Mouse (Mus musculus): ENCODE measurements around the gene Tigd3. TPM values are rescaled to one million over a fixed set of nuclear protein-coding genes. Genes with fewer than 3 reads are reported as not detected.
A peak's percentile ranks its signal among the peaks of the same experiment; 100 is the strongest.

Gene Tigd3
- 1.5 and 1.9 TPM in 2 replicates for polyA plus RNA-seq (2016; fragmentation: Nextera tagmentation; extraction: Ambion mirVana)

- ATAC-seq (ENCODE audit: insufficient number of reproducible peaks, low FRiP score), result peak; percentile 90
- H3K4me2 ChIP-seq, result peak within 1 kb of the TSS; percentile 97
Observed at GRCm38 (mm10) chr19:5894002-5894678, at the start of gene Tigd3. TSS of gene Tigd3 (minus strand) at chr19:5894149.

GRCm38 (mm10) chr19:5943404-5943803, 49.5 kb upstream of the Tigd3 start:
- no peak for ATAC-seq (ENCODE audit: insufficient number of reproducible peaks, low FRiP score)
- 85% methylated on average over 15 of the region's 15 CpGs for WGBS
- no peak overlapping the region for H3K4me2 ChIP-seq
- peaks cover 43% of the 10 kb centered on the region for H3K36me3 ChIP-seq
- H3K27ac ChIP-seq (ENCODE audit: poor library complexity, severe bottlenecking), result 0 out of 2 replicates have a peak overlapping the region, but pooled peaks have one; percentile 5
- peaks cover 57% of the 10 kb centered on the region for H3K4me1 ChIP-seq (replicated peaks)
- H3K9ac ChIP-seq, result peak overlapping the region; percentile 57
- H3K4me3 ChIP-seq, result no peak overlapping the region
- H3K9me3 ChIP-seq (replicated peaks), result no peaks in the 10 kb centered on the region
- no peaks in the 10 kb centered on the region for H3K27me3 ChIP-seq (replicated peaks)

More at GRCm38 (mm10) chr19:5894002-5894678, at the start of gene Tigd3:
- H3K36me3 ChIP-seq, result peaks cover 33% of the 10 kb centered on the region
- H3K27ac ChIP-seq (ENCODE audit: poor library complexity, severe bottlenecking), result 0 out of 2 replicates have a peak within 1 kb of the TSS, but pooled peaks have one; percentile 20
- H3K27me3 ChIP-seq (replicated peaks), result no peaks in the 10 kb centered on the region
- peak within 1 kb of the TSS; percentile 88 for H3K9ac ChIP-seq
- peak within 1 kb of the TSS; percentile 66 for H3K4me3 ChIP-seq
- no peaks in the 10 kb centered on the region for H3K9me3 ChIP-seq (replicated peaks)
- H3K4me1 ChIP-seq (replicated peaks), result peaks cover 19% of the 10 kb centered on the region
- WGBS, result 4% methylated on average over 36 of the region's 36 CpGs

GRCm38 (mm10) chr19:5942581-5942980, 48.6 kb upstream of the Tigd3 start:
- Histone ChIP-seq H3K4me1 (replicated peaks) (peaks cover 66% of the 10 kb centered on the region), H3K36me3 (peaks cover 36% of the 10 kb centered on the region), H3K4me3 (no peak overlapping the region), H3K27ac (ENCODE audit: poor library complexity, severe bottlenecking) (no peak overlapping the region), H3K9me3 (replicated peaks) (no peaks in the 10 kb centered on the region), H3K4me2 (no peak overlapping the region), H3K9ac (no peak overlapping the region), H3K27me3 (replicated peaks) (no peaks in the 10 kb centered on the region)
- no peak for ATAC-seq (ENCODE audit: insufficient number of reproducible peaks, low FRiP score)
- WGBS, result 74% methylated on average over 7 of the region's 7 CpGs

- Histone ChIP-seq H3K9me3 (replicated peaks) (no peaks in the 10 kb centered on the region), H3K4me3 (no peak overlapping the region), H3K27me3 (replicated peaks) (no peaks in the 10 kb centered on the region), H3K4me2 (no peak overlapping the region), H3K36me3 (peaks cover 27% of the 10 kb centered on the region), H3K4me1 (replicated peaks) (peaks cover 65% of the 10 kb centered on the region), H3K9ac (no peak overlapping the region), H3K27ac (ENCODE audit: poor library complexity, severe bottlenecking) (peak overlapping the region; percentile 48)
- ATAC-seq (ENCODE audit: insufficient number of reproducible peaks, low FRiP score), result no peak
- 94% methylated on average over 10 of the region's 10 CpGs for WGBS
Observed at GRCm38 (mm10) chr19:5940656-5941055, 46.7 kb upstream of the Tigd3 start.

- 0 out of 2 replicates have a peak, but pooled peaks have one; percentile 37 for ATAC-seq (ENCODE audit: insufficient number of reproducible peaks, low FRiP score)
- 0 out of 2 replicates have a peak overlapping the region, but pooled peaks have one; percentile 2 for H3K4me2 ChIP-seq
- H3K4me3 ChIP-seq, result no peak overlapping the region
- no peak overlapping the region for H3K9ac ChIP-seq
- H3K27me3 ChIP-seq (replicated peaks), result no peaks in the 10 kb centered on the region
- H3K36me3 ChIP-seq, result peaks cover 27% of the 10 kb centered on the region
- peak overlapping the region; percentile 37 for H3K27ac ChIP-seq (ENCODE audit: poor library complexity, severe bottlenecking)
- H3K4me1 ChIP-seq (replicated peaks), result peaks cover 65% of the 10 kb centered on the region
- no peaks in the 10 kb centered on the region for H3K9me3 ChIP-seq (replicated peaks)
- WGBS, result 46% methylated on average over 4 of the region's 4 CpGs
Observed at GRCm38 (mm10) chr19:5940173-5940572, 46.2 kb upstream of the Tigd3 start.

DNA sequence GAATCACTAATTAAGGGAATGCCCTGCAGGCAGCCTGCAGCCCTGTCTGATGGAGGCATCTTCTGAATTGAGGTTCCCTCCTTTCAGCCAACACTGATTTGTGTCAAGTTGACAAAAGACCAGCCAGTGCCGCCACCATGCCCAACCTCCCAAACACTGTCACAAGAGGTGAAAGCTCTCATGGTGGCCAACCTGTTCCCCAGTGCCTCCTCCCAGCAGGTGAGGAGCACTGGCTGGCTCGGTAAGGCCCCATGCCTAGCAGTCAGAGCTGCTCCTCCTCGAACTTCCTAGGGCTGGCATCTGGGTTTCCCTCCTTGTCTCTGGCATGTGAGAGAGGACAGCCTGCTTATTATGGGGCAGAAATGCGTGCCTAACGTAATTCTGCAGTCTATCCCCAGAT, 45.8 kb upstream of the Tigd3 start:
- ATAC-seq (ENCODE audit: insufficient number of reproducible peaks, low FRiP score), result no peak
- no peak overlapping the region for H3K4me2 ChIP-seq
- H3K36me3 ChIP-seq, result peaks cover 27% of the 10 kb centered on the region
- peaks cover 65% of the 10 kb centered on the region for H3K4me1 ChIP-seq (replicated peaks)
- H3K9ac ChIP-seq, result no peak overlapping the region
- no peaks in the 10 kb centered on the region for H3K9me3 ChIP-seq (replicated peaks)
- 85% methylated on average over 5 of the region's 5 CpGs for WGBS
- H3K4me3 ChIP-seq, result no peak overlapping the region
- no peaks in the 10 kb centered on the region for H3K27me3 ChIP-seq (replicated peaks)
- H3K27ac ChIP-seq (ENCODE audit: poor library complexity, severe bottlenecking), result peak overlapping the region; percentile 37

DNA sequence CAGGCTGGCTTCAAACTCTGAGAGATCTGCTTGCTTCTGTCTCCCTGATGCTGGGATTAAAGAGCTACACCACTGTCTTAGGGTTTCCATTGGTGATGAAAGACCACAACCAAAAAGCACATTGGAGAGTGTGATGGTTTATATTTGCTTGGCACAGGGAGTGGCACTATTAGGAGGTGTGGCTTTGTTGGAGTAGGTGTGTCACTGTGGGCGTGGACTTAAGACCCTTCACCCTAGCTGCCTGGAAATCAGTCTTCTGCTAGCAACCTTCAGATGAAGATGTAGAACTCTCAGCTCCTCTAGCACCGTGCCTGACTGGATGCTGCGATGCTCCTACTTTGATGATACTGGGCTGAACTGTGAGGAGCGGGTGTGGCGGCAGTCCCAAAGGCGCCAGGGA, 44.6 kb upstream of the Tigd3 start:
- no peak for ATAC-seq (ENCODE audit: insufficient number of reproducible peaks, low FRiP score)
- peaks cover 59% of the 10 kb centered on the region for H3K4me1 ChIP-seq (replicated peaks)
- WGBS, result 87% methylated on average over 6 of the region's 6 CpGs

DNA sequence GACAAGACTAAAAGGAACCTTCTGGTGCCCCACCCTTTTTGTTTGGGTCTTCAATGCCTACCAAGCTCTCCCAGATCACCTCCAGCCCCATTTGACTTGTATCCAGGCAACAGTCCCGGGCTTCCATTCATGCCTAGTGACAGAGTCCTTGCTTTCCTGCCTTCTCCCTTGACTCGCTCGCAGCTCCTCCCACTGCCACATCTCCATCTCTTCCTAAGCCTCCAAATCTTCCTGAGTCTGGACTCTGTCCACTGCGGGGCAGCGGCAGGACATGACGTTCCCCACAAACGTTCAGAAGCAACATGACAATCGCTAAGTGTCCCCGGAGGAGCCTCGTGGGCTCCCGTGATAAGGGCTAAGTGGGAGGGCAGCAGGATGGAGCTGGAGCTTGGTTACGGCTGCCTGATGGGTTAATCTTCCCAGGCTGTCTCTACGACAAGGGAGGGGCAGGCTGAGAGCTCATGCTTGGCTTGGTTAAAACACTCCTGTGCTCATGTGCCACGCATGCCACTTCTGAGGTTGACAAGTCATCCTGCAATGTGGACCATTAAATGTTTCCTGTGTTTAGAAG, 44.0 kb upstream of the Tigd3 start:
- Histone ChIP-seq H3K4me3 (peak overlapping the region; percentile 23), H3K4me1 (replicated peaks) (peaks cover 53% of the 10 kb centered on the region)
- WGBS, result 2% methylated on average over 14 of the region's 14 CpGs

More for the DNA sequence above, 44.6 kb upstream of the Tigd3 start:
- Histone ChIP-seq H3K27me3 (replicated peaks) (no peaks in the 10 kb centered on the region), H3K9me3 (replicated peaks) (no peaks in the 10 kb centered on the region), H3K4me3 (no peak overlapping the region), H3K36me3 (peaks cover 27% of the 10 kb centered on the region), H3K4me2 (no peak overlapping the region), H3K27ac (ENCODE audit: poor library complexity, severe bottlenecking) (0 out of 2 replicates have a peak overlapping the region, but pooled peaks have one; percentile 0), H3K9ac (no peak overlapping the region)

GRCm38 (mm10) chr19:5937095-5937835, 43.3 kb upstream of the Tigd3 start:
- Histone ChIP-seq H3K4me3 (no peak overlapping the region), H3K27me3 (replicated peaks) (no peaks in the 10 kb centered on the region), H3K27ac (ENCODE audit: poor library complexity, severe bottlenecking) (no peak overlapping the region), H3K4me2 (peak overlapping the region; percentile 57), H3K36me3 (peaks cover 20% of the 10 kb centered on the region), H3K9me3 (replicated peaks) (no peaks in the 10 kb centered on the region), H3K9ac (peak overlapping the region; percentile 43; the same call in 1 of the 2 replicates), H3K4me1 (replicated peaks) (peaks cover 50% of the 10 kb centered on the region)
- no peak for ATAC-seq (ENCODE audit: insufficient number of reproducible peaks, low FRiP score)
- 75% methylated on average over 21 of the region's 21 CpGs for WGBS

More for the DNA sequence above, 44.0 kb upstream of the Tigd3 start:
- no peaks in the 10 kb centered on the region for H3K27me3 ChIP-seq (replicated peaks)
- no peak for ATAC-seq (ENCODE audit: insufficient number of reproducible peaks, low FRiP score)
- H3K4me2 ChIP-seq, result peak overlapping the region; percentile 57
- peak overlapping the region; percentile 0; the same call in 1 of the 2 replicates for H3K27ac ChIP-seq (ENCODE audit: poor library complexity, severe bottlenecking)
- H3K9me3 ChIP-seq (replicated peaks), result no peaks in the 10 kb centered on the region
- H3K36me3 ChIP-seq, result peaks cover 22% of the 10 kb centered on the region
- H3K9ac ChIP-seq, result peak overlapping the region; percentile 43; the same call in 1 of the 2 replicates

DNA sequence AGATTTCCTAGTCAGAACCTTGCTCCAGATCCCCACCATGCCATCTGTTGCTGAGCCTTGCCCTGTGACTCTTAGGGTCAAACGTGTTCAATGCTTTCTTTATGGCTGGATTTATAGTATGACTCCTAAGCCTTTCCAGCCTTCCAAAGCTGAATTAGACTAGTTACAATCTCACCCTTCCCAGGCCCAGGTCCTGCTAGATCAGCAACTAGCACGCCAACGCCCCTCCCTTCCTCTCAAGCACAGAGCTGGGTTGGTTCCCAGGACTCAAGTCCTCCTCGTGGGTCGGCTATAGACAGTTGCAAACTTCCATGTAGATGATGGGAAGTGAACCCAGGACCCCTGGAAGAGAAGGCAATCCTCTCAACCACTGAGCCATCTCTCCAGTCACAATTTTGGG, 41.7 kb upstream of the Tigd3 start:
- Histone ChIP-seq H3K4me3 (no peak overlapping the region), H3K9me3 (replicated peaks) (no peaks in the 10 kb centered on the region), H3K9ac (0 out of 2 replicates have a peak overlapping the region, but pooled peaks have one; percentile 55), H3K4me1 (replicated peaks) (peaks cover 49% of the 10 kb centered on the region), H3K36me3 (peaks cover 7% of the 10 kb centered on the region), H3K27ac (ENCODE audit: poor library complexity, severe bottlenecking) (peak overlapping the region; percentile 72; the same call in 1 of the 2 replicates), H3K4me2 (peak overlapping the region; percentile 43), H3K27me3 (replicated peaks) (no peaks in the 10 kb centered on the region)
- 49% methylated on average over 5 of the region's 5 CpGs for WGBS
- ATAC-seq (ENCODE audit: insufficient number of reproducible peaks, low FRiP score), result no peak

- Histone ChIP-seq H3K36me3 (peaks cover 3% of the 10 kb centered on the region), H3K27ac (ENCODE audit: poor library complexity, severe bottlenecking) (peak overlapping the region; percentile 72), H3K27me3 (replicated peaks) (no peaks in the 10 kb centered on the region), H3K9me3 (replicated peaks) (no peaks in the 10 kb centered on the region), H3K4me3 (no peak overlapping the region), H3K9ac (peak overlapping the region; percentile 55; the same call in 1 of the 2 replicates), H3K4me2 (peak overlapping the region; percentile 43), H3K4me1 (replicated peaks) (peaks cover 47% of the 10 kb centered on the region)
- WGBS, result 0% methylated on average over 3 of the region's 3 CpGs
- ATAC-seq (ENCODE audit: insufficient number of reproducible peaks, low FRiP score), result peak; percentile 83
Observed at GRCm38 (mm10) chr19:5935266-5935665, 41.3 kb upstream of the Tigd3 start.
